22 mouse cellular contexts compared by ENCODE assay signal in genomic region chr16:66651013-66651362, GRCm38 (mm10).
A peak's percentile ranks its signal among the peaks of the same experiment; 100 is the strongest.
DNase-seq lines count a peak whose midpoint lies in the region; ATAC-seq and TF ChIP-seq lines count a peak whose summit lies in the region.
"Had no signal": no experiment of that assay in that cellular context is flagged by ENCODE, and none has a peak within 500 bp of the region (broad histone marks: within the 10 kb centered on the region; RNA-seq: fewer than 3 reads in every experiment).

No protein-coding gene starts in this region.

- no peak for DNase-seq in frontal cortex, adult 2 months (ENCODE audit: extremely low spot score in 1 of 2, low spot score in 1 of 2)
- peak; percentile 74 for DNase-seq in left cerebral cortex, postnatal 4 days
- no peak for DNase-seq in left cerebral cortex, postnatal 14 days (ENCODE audit: low spot score in 2 of 2)
- DNase-seq in cerebellum, adult 2 months, result peak; percentile 68 to 80
- peak; percentile 72 to 80 for DNase-seq in cerebellum, postnatal 25 days
- DNase-seq in urinary bladder, postnatal 25 days (ENCODE audit: low spot score), result no peak
- DNase-seq in frontal cortex, postnatal 36 days (ENCODE audit: low spot score in 2 of 2), result no peak
- DNase-seq: adrenal gland, postnatal 14 days; gastrocnemius, postnatal 25 days; heart, adult 18-20 months; heart, postnatal 36 days; kidney, postnatal 4 days; thymus, adult 18-20 months; thymus, postnatal 36 days had no signal

- no peaks in the 10 kb centered on the region for H3K27me3 ChIP-seq in cerebellum, adult 2 months (ENCODE audit: control insufficient read depth, insufficient read depth, low read length)
- H3K27me3 ChIP-seq: embryonic facial prominence, embryonic 15.5 days; hindbrain, embryonic 15.5 days; kidney, embryonic 15.5 days; midbrain, embryonic 12.5 days had no signal

- peak; percentile 32 for ATAC-seq in frontal cortex, adult (ENCODE audit: low TSS enrichment)
- ATAC-seq: CD4-positive, CD25-positive, alpha-beta regulatory T cell, adult 4 months; intestine, embryonic 16.5 days had no signal

- intact Hi-C loops in left cerebral cortex, postnatal 4 days (cut with DNase I), result no loop called here
- intact Hi-C loops in left cerebral cortex, postnatal 14 days (cut with DNase I), result no loop called here

- 0% methylated on average over 1 of the region's 1 CpGs for WGBS in cerebellum, adult 2 months

- TF ChIP-seq POLR2A in cerebellum, adult 2 months (IDR thresholded peaks at IDR 0.05; ENCODE audit: borderline replicate concordance, insufficient read depth, low read length), result no peak

- TF ChIP-seq CTCF in cerebellum, adult 2 months (IDR thresholded peaks at IDR 0.05; ENCODE audit: borderline replicate concordance, insufficient read depth, low read depth, low read length), result no peak

- H3K27ac ChIP-seq in cerebellum, adult 2 months (ENCODE audit: insufficient read depth, low read length), result no peak overlapping the region
- H3K27ac ChIP-seq: embryonic facial prominence, embryonic 15.5 days; kidney, embryonic 15.5 days; liver, embryonic 14.5 days; midbrain, embryonic 12.5 days had no signal

- no peak overlapping the region for H3K4me3 ChIP-seq in cerebellum, adult 2 months (replicated peaks; ENCODE audit: insufficient read depth, low read depth, low read length)
- H3K4me3 ChIP-seq: embryonic facial prominence, embryonic 15.5 days; hindbrain, embryonic 15.5 days; kidney, embryonic 15.5 days; midbrain, embryonic 12.5 days had no signal

- H3K4me1 ChIP-seq in cerebellum, adult 2 months (ENCODE audit: control insufficient read depth, insufficient read depth, low read length), result peaks cover 4% of the 10 kb centered on the region; the same call in 1 of the 2 replicates
- H3K4me1 ChIP-seq: embryonic facial prominence, embryonic 15.5 days; hindbrain, embryonic 15.5 days; kidney, embryonic 15.5 days; midbrain, embryonic 12.5 days had no signal

Comparison
In these comparisons a context has a peak if more than half of its experiments do, and no peak if none do; other contexts are left out.
1. DNase-seq: peak in left cerebral cortex, postnatal 4 days (single experiment), cerebellum, adult 2 months (2 of 2) and cerebellum, postnatal 25 days (2 of 2); none in frontal cortex, adult 2 months (0 of 2), left cerebral cortex, postnatal 14 days (0 of 2), urinary bladder, postnatal 25 days (single experiment) and frontal cortex, postnatal 36 days (0 of 2).